Mouse (Mus musculus): ENCODE data around the gene Olfr1195. TPM values are rescaled to one million over a fixed set of nuclear protein-coding genes. Genes with fewer than 3 reads are reported as not detected.

Gene Olfr1195
- not detected in 2 replicates for polyA plus RNA-seq (2012; ENCODE audit: low replicate concordance)

DNA sequence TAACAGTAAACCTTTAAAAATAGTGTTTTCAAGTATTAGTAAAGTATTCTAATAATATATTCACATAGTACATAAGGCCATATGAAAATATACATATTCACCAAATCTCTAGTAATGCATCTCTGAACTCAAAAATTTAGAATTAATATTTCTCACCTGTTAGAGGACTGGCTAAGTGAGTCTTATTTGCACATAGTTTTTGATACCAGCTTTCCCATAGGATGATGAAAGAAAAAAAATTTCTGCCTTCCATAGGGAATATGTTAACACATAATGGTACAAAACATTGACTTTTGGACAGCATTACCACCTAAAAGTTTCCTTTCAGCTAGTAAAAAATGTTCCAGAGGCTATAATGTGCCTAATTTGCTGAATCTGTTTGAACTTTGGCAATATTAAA, at the start of gene Olfr1195:
Olfr1195 (minus strand) TSS at position 101 of the 400 bp plus-strand sequence.

DNA sequence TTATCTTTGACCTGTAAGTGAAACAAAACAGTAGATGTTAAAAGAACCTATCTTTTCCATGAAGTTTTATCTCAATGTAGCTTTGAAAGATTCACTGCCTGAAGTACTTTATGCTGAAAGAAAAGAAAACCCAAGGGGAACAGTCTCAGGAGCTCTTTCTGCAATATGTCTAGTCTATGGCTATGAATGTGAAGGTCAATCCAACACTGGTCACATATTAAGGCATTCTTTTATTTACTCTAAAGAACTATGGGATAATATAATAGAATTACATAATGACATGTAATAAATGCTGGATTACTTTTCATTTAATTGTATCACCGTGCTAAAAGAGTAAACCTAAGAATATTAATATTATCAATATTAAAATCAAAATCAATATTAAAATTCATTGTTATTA, 43.3 kb upstream of the Olfr1195 start, which contains the start of gene Olfr1197:
Olfr1197 (minus strand) TSS at position 101 of the 400 bp plus-strand sequence.

GRCm38 (mm10) chr2:88704497-88704896, 15.5 kb upstream of the Olfr1195 start, which contains the start of gene Olfr1196:
Gene Olfr1196, minus strand, starts transcription at chr2:88704597.

DNA sequence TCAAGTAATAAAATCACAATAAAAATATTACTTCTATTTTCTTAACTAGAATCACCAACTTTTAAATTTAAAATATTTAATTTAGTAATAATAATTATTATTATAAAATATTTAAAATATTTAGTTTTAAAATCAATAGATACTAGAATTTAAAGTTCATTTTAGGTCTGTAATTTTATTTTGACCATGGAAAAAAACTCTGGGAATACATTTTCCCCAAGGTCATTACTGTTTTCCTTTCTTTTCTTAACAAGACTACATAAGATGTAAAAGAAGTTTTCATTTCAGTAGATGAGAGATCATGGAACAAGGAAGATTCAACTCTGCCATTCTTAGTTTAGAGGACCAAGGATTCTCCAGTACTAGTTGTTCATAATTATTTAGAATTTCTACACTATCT, 13.7 kb downstream of the Olfr1195 start, which contains the start of gene Olfr1193:
Olfr1193 (plus strand) TSS at position 301 of the 400 bp plus-strand sequence.

DNA sequence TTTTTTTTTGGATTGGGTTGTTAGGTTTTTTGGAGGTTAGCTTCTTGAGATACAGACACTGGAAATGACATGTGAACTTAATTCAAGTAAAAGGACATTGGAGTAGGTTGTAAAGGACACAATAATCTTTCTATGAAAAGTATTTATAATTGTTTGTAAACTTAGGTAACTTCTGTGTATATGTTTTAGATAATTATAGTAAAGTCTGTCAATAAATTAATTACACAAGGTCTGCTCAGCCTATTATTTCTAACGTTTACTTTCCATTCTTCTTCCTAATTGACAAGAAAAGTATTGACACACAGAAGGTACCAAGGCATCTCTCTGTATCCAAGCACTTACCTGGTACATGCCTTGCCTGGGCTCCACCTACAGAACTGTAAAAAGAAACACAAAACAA, 40.8 kb downstream of the Olfr1195 start, which contains the start of gene Olfr1192-ps1:
Olfr1192-ps1 (plus strand) TSS at position 301 of the 400 bp plus-strand sequence.

GRCm38 (mm10) chr2:88640242-88640641, 48.7 kb downstream of the Olfr1195 start, which contains the start of gene Olfr1191-ps1:
Gene Olfr1191-ps1, plus strand, starts transcription at chr2:88640542.

Other genes with a start within 250 kb of the Olfr1195 start
- not detected in 2 replicates for gene Gm13757, start 240.1 kb downstream of the Olfr1195 start, polyA plus RNA-seq (2012; ENCODE audit: low replicate concordance)
- not detected in 2 replicates for gene Olfr1183, start 234.3 kb downstream of the Olfr1195 start, polyA plus RNA-seq (2012; ENCODE audit: low replicate concordance)
- not detected in 2 replicates for gene Olfr1184, start 205.6 kb downstream of the Olfr1195 start, polyA plus RNA-seq (2012; ENCODE audit: low replicate concordance)
- not detected in 2 replicates for gene Olfr1185-ps1, start 195.9 kb downstream of the Olfr1195 start, polyA plus RNA-seq (2012; ENCODE audit: low replicate concordance)
- gene Olfr1186, start 170.6 kb downstream of the Olfr1195 start, polyA plus RNA-seq (2012; ENCODE audit: low replicate concordance), result not detected in 2 replicates
- gene Olfr1188, start 132.3 kb downstream of the Olfr1195 start, polyA plus RNA-seq (2012; ENCODE audit: low replicate concordance), result not detected in 2 replicates
- gene Olfr1189, start 102.7 kb downstream of the Olfr1195 start, polyA plus RNA-seq (2012; ENCODE audit: low replicate concordance), result not detected in 2 replicates
- not detected in 2 replicates for gene Olfr1191-ps1, start 48.6 kb downstream of the Olfr1195 start, polyA plus RNA-seq (2012; ENCODE audit: low replicate concordance)
- gene Olfr1192-ps1, start 40.7 kb downstream of the Olfr1195 start, polyA plus RNA-seq (2012; ENCODE audit: low replicate concordance), result 0.02 TPM in 1 of 2 replicates, not detected in the other
- not detected in 2 replicates for gene Olfr1193, start 13.6 kb downstream of the Olfr1195 start, polyA plus RNA-seq (2012; ENCODE audit: low replicate concordance)
- gene Olfr1196, start 15.4 kb upstream of the Olfr1195 start, polyA plus RNA-seq (2012; ENCODE audit: low replicate concordance), result not detected in 2 replicates
- gene Olfr1197, start 43.2 kb upstream of the Olfr1195 start, polyA plus RNA-seq (2012; ENCODE audit: low replicate concordance), result not detected in 2 replicates
- gene Olfr1198, start 62.2 kb upstream of the Olfr1195 start, polyA plus RNA-seq (2012; ENCODE audit: low replicate concordance), result not detected in 2 replicates
- gene Olfr1199, start 71.3 kb upstream of the Olfr1195 start, polyA plus RNA-seq (2012; ENCODE audit: low replicate concordance), result not detected in 2 replicates
- not detected in 2 replicates for gene Olfr1200, start 81.3 kb upstream of the Olfr1195 start, polyA plus RNA-seq (2012; ENCODE audit: low replicate concordance)
- not detected in 2 replicates for gene Olfr1201, start 103.8 kb upstream of the Olfr1195 start, polyA plus RNA-seq (2012; ENCODE audit: low replicate concordance)
- gene Olfr1202, start 125.3 kb upstream of the Olfr1195 start, polyA plus RNA-seq (2012; ENCODE audit: low replicate concordance), result not detected in 2 replicates
- not detected in 2 replicates for gene Olfr1205, start 140.6 kb upstream of the Olfr1195 start, polyA plus RNA-seq (2012; ENCODE audit: low replicate concordance)
- not detected in 2 replicates for gene Olfr1204, start 160.1 kb upstream of the Olfr1195 start, polyA plus RNA-seq (2012; ENCODE audit: low replicate concordance)
- not detected in 2 replicates for gene Olfr1206, start 174.0 kb upstream of the Olfr1195 start, polyA plus RNA-seq (2012; ENCODE audit: low replicate concordance)
- not detected in 2 replicates for gene Olfr1208, start 213.1 kb upstream of the Olfr1195 start, polyA plus RNA-seq (2012; ENCODE audit: low replicate concordance)
- not detected in 2 replicates for gene Olfr1209, start 226.0 kb upstream of the Olfr1195 start, polyA plus RNA-seq (2012; ENCODE audit: low replicate concordance)
- not detected in 2 replicates for gene Olfr1211, start 248.9 kb upstream of the Olfr1195 start, polyA plus RNA-seq (2012; ENCODE audit: low replicate concordance)

Data from leukemia stem cell, adult 10-12 weeks (primary cell).